12 mouse cellular contexts compared by ENCODE assay signal in genomic region chr6:117891369-117892160, GRCm38 (mm10). TPM values are rescaled to one million over a fixed set of nuclear protein-coding genes. Genes with fewer than 3 reads are reported as not detected.
DNase-seq lines count a peak whose midpoint lies in the region; ATAC-seq and TF ChIP-seq lines count a peak whose summit lies in the region.
"Had no signal": no experiment of that assay in that cellular context is flagged by ENCODE, and none has a peak within 500 bp of the region (broad histone marks: within the 10 kb centered on the region; RNA-seq: fewer than 3 reads in every experiment).

No protein-coding gene starts in this region.

- H3K27me3 ChIP-seq in E14TG2a.4 (ENCODE audit: insufficient read depth, low read length): no peaks in the 10 kb centered on the region
- H3K27me3 ChIP-seq in kidney, adult 2 months (replicated peaks; ENCODE audit: control insufficient read depth, insufficient read depth, low read length): no peaks in the 10 kb centered on the region
- H3K27me3 ChIP-seq: CH12.LX; liver, embryonic 15.5 days; neural tube, embryonic 13.5 days had no signal

- H3K36me3 ChIP-seq in E14TG2a.4 (ENCODE audit: insufficient read depth, low read length): no peaks in the 10 kb centered on the region
- H3K36me3 ChIP-seq in kidney, adult 2 months (ENCODE audit: control insufficient read depth, insufficient read depth, low read length): no peaks in the 10 kb centered on the region
- H3K36me3 ChIP-seq: liver, embryonic 15.5 days; neural tube, embryonic 13.5 days had no signal

- H3K27ac ChIP-seq in kidney, adult 2 months (ENCODE audit: insufficient read depth, low read depth, low read length): no peak overlapping the region
- H3K27ac ChIP-seq: liver, embryonic 15.5 days; neural tube, embryonic 13.5 days had no signal

- ATAC-seq in hematopoietic stem cell, adult 5-6 weeks (replicated peaks in 1 of 2; ENCODE audit: insufficient read depth in 1 of 2, low FRiP score in 2 of 2, low TSS enrichment in 1 of 2, low read depth in 1 of 2, poor library complexity in 2 of 2, severe bottlenecking in 2 of 2): peak; percentile 95 to 96
- ATAC-seq in megakaryocyte-erythroid progenitor cell, adult 5-6 weeks (replicated peaks; ENCODE audit: low FRiP score, low TSS enrichment, poor library complexity, severe bottlenecking): peak; percentile 64

- WGBS in kidney, adult 2 months: 68% methylated on average over 14 of the region's 14 CpGs

- TF ChIP-seq POLR2A in kidney, adult 2 months (IDR thresholded peaks at IDR 0.05; ENCODE audit: low read depth, low read length): no peak

- peak; percentile 8 for DNase-seq in kidney, postnatal 10 days
- DNase-seq in kidney, postnatal 36 days: no peak
- no peak for DNase-seq in adrenal gland, adult 8-10 months
- DNase-seq in kidney, adult 2 months: no peak
- DNase-seq in kidney, postnatal 14 days: no peak
- DNase-seq: embryo, embryonic 11 days had no signal

- H3K4me3 ChIP-seq in E14TG2a.4 (replicated peaks; ENCODE audit: low read length): peak overlapping the region; percentile 71
- H3K4me3 ChIP-seq in kidney, adult 2 months (ENCODE audit: insufficient read depth, low read depth, low read length): no peak overlapping the region
- H3K4me3 ChIP-seq: liver, embryonic 15.5 days; neural tube, embryonic 13.5 days had no signal

- no peak for TF ChIP-seq CTCF in E14TG2a.4 (conservative IDR thresholded peaks at IDR 0.05; ENCODE audit: low read length)
- no peak for TF ChIP-seq CTCF in kidney, adult 2 months (conservative IDR thresholded peaks at IDR 0.05; ENCODE audit: insufficient read depth, insufficient read length, low read depth, low read length)

- H3K4me1 ChIP-seq in E14TG2a.4 (replicated peaks; ENCODE audit: low read depth, low read length): peaks cover 35% of the 10 kb centered on the region
- no peaks in the 10 kb centered on the region for H3K4me1 ChIP-seq in kidney, adult 2 months (ENCODE audit: control insufficient read depth, insufficient read depth, low read length)
- H3K4me1 ChIP-seq: neural tube, embryonic 13.5 days had no signal

- no peaks in the 10 kb centered on the region for H3K9me3 ChIP-seq in E14TG2a.4 (ENCODE audit: low read length)
- H3K9me3 ChIP-seq: liver, embryonic 15.5 days; neural tube, embryonic 13.5 days had no signal

RNA-seq across cellular contexts. Expression of gene Hnrnpf, which starts 8.6 kb away (rescaled TPM):
- 1,188 and 1,536 TPM in 2 replicates for total RNA-seq in hematopoietic stem cell, adult 5-6 weeks (2017)
- total RNA-seq in megakaryocyte-erythroid progenitor cell, adult 5-6 weeks (2014; fragmentation: Nextera tagmentation): 700 and 784 TPM in 2 replicates
- total RNA-seq in megakaryocyte-erythroid progenitor cell, adult 5-6 weeks (2017): 1,626 and 1,721 TPM in 2 replicates
- 100 to 1,000 TPM; 293 to 348 (median 309) TPM for total RNA-seq in adrenal gland, adult 8-10 months (2022)
- polyA plus RNA-seq in kidney, adult 2 months (2012; rRNA removed): 98.5 and 142 TPM in 2 replicates

RNA-seq across cellular contexts. Expression of gene Zfp239, which starts 29.7 kb away (rescaled TPM):
- 3.8 and 7.9 TPM in 2 replicates for total RNA-seq in hematopoietic stem cell, adult 5-6 weeks (2017)
- total RNA-seq in megakaryocyte-erythroid progenitor cell, adult 5-6 weeks (2014; fragmentation: Nextera tagmentation): 7.3 and 8.1 TPM in 2 replicates
- total RNA-seq in megakaryocyte-erythroid progenitor cell, adult 5-6 weeks (2017): 2.4 and 21.7 TPM in 2 replicates
- 1 to 10 TPM; 1.9 to 5.6 (median 5.0) TPM for total RNA-seq in adrenal gland, adult 8-10 months (2022)
- 1.5 and 2.0 TPM in 2 replicates for polyA plus RNA-seq in kidney, adult 2 months (2012; rRNA removed)

RNA-seq across cellular contexts. Expression of gene Fxyd4, which starts 45.9 kb away (rescaled TPM):
- 0.15 TPM in 1 of 2 replicates, not detected in the other for total RNA-seq in hematopoietic stem cell, adult 5-6 weeks (2017)
- not detected in 2 replicates for total RNA-seq in megakaryocyte-erythroid progenitor cell, adult 5-6 weeks (2014; fragmentation: Nextera tagmentation)
- not detected in 2 replicates for total RNA-seq in megakaryocyte-erythroid progenitor cell, adult 5-6 weeks (2017)
- not detected for total RNA-seq in adrenal gland, adult 8-10 months (2022)
- 196 and 213 TPM in 2 replicates for polyA plus RNA-seq in kidney, adult 2 months (2012; rRNA removed)
- total RNA-seq: CH12.LX had no signal

RNA-seq across cellular contexts. Expression of gene Zfp637, which starts 50.6 kb away (rescaled TPM):
- 34.3 and 37.5 TPM in 2 replicates for total RNA-seq in hematopoietic stem cell, adult 5-6 weeks (2017)
- total RNA-seq in megakaryocyte-erythroid progenitor cell, adult 5-6 weeks (2014; fragmentation: Nextera tagmentation): 42.5 and 68.1 TPM in 2 replicates
- total RNA-seq in megakaryocyte-erythroid progenitor cell, adult 5-6 weeks (2017): 36.5 and 38.9 TPM in 2 replicates
- 10 to 100 TPM; 28.8 to 41.7 (median 38.3) TPM for total RNA-seq in adrenal gland, adult 8-10 months (2022)
- 35.7 and 37.0 TPM in 2 replicates for polyA plus RNA-seq in kidney, adult 2 months (2012; rRNA removed)
